Mouse (Mus musculus) heart, embryonic 13.5 days (tissue): ENCODE data around the gene Cfap54. TPM values are rescaled to one million over a fixed set of nuclear protein-coding genes. Genes with fewer than 3 reads are reported as not detected.

ENCODE experiments used
- polyA plus RNA-seq: library from polyadenylated mRNA; unstranded; fragments of >200 nt; fragmentation: Nextera tagmentation; extraction: Ambion mirVana; gene quantifications from 2 replicates; pipeline ENCODE4 v1.2.1, GENCODE M21; 2015

The Cfap54 gene
- polyA plus RNA-seq, 1 experiment from 2014 or later: 0.23 TPM

Other genes with a start within 250 kb of the Cfap54 start
- 15.0 and 15.5 TPM in 2 replicates for gene Cdk17, start 79.3 kb upstream of the Cfap54 start, polyA plus RNA-seq
- 34.5 and 38.3 TPM in 2 replicates for gene Elk3, start 229.5 kb upstream of the Cfap54 start, polyA plus RNA-seq